Mouse (Mus musculus): ENCODE results near the gene Trip4.
A peak's percentile ranks its signal among the peaks of the same experiment; 100 is the strongest.
"Not testable (repeated sequence)": the region's sequence is repeated elsewhere in the genome, so short reads cannot be mapped to it uniquely, and the experiment has no call there.

The Trip4 gene

GRCm38 (mm10) chr9:65794313-65794712 is 114.3 kb downstream of the Trip4 start:
- DNase-seq (ENCODE audit: low spot score in 2 of 2), result no peak

- no peak for DNase-seq (ENCODE audit: low spot score in 2 of 2)
Measured at GRCm38 (mm10) chr9:65793506-65793905, 115.1 kb downstream of the Trip4 start.

GRCm38 (mm10) chr9:65793086-65793485 is 115.5 kb downstream of the Trip4 start:
- peak in 1 of 2 experiments; percentile 15 for DNase-seq (ENCODE audit: low spot score in 2 of 2)

- DNase-seq (ENCODE audit: low spot score in 2 of 2), result no peak
Measured at GRCm38 (mm10) chr9:65791846-65792245, 116.7 kb downstream of the Trip4 start.

- no peak for DNase-seq (ENCODE audit: low spot score in 2 of 2)
Measured at GRCm38 (mm10) chr9:65791106-65791505, 117.5 kb downstream of the Trip4 start.

- DNase-seq (ENCODE audit: low spot score in 2 of 2), result no peak
Measured at GRCm38 (mm10) chr9:65789788-65790187, 118.8 kb downstream of the Trip4 start.

- DNase-seq (ENCODE audit: low spot score in 2 of 2), result no peak
Measured at GRCm38 (mm10) chr9:65788556-65788955, 120.0 kb downstream of the Trip4 start.

GRCm38 (mm10) chr9:65787829-65788344 is 120.7 kb downstream of the Trip4 start:
- DNase-seq (ENCODE audit: low spot score in 2 of 2), result no peak

- no peak for DNase-seq (ENCODE audit: low spot score in 2 of 2)
Measured at GRCm38 (mm10) chr9:65786885-65787787, 121.5 kb downstream of the Trip4 start.

GRCm38 (mm10) chr9:65785772-65786368 is 122.7 kb downstream of the Trip4 start:
- DNase-seq (ENCODE audit: low spot score in 2 of 2), result no peak

GRCm38 (mm10) chr9:65779619-65780018 is 129.0 kb downstream of the Trip4 start:
- DNase-seq (ENCODE audit: low spot score in 2 of 2), result not testable (repeated sequence)

All from left cerebral cortex, adult 9 months (tissue).